Mouse (Mus musculus) liver, embryonic 12.5 days (tissue): ENCODE results near the gene C2cd6. TPM values are rescaled to one million over a fixed set of nuclear protein-coding genes. Genes with fewer than 3 reads are reported as not detected.

Experiments used
- ATAC-seq: fragments of 200-750 bp; cut with Nextera tagmentation; 2 replicates; pipeline ENCODE4 v1.8.0; 2017; ENCODE audit warnings: moderate number of reproducible peaks, mild to moderate bottlenecking, moderate library complexity
- H3K27ac ChIP-seq: fragments of 300-500 bp; sonication (generic); 2 replicates; pipeline ENCODE4 v1.5.1; 2016; ENCODE audit warnings: mild to moderate bottlenecking
- H3K27me3 ChIP-seq: fragments of 300-500 bp; sonication (generic); replicated peaks from 2 replicates; pipeline ENCODE4 v1.6.1; 2016; ENCODE audit warnings: mild to moderate bottlenecking, moderate library complexity
- H3K36me3 ChIP-seq: fragments of 300-500 bp; sonication (generic); 2 replicates; pipeline ENCODE4 v1.6.1; 2016; ENCODE audit warnings: mild to moderate bottlenecking, moderate library complexity
- H3K4me1 ChIP-seq: fragments of 300-500 bp; sonication (generic); 2 replicates; pipeline ENCODE4 v1.6.1; 2016
- H3K4me2 ChIP-seq: fragments of 300-500 bp; sonication (generic); 2 replicates; pipeline ENCODE4 v1.6.1; 2016; ENCODE audit warnings: mild to moderate bottlenecking, moderate library complexity
- H3K4me3 ChIP-seq: fragments of 300-500 bp; sonication (generic); 2 replicates; pipeline ENCODE4 v1.5.1; 2016; ENCODE audit warnings: mild to moderate bottlenecking, moderate library complexity
- H3K9ac ChIP-seq: fragments of 300-500 bp; sonication (generic); 2 replicates; pipeline ENCODE4 v1.6.1; 2016; ENCODE audit warnings: mild to moderate bottlenecking, moderate library complexity
- H3K9me3 ChIP-seq: fragments of 300-500 bp; sonication (generic); replicated peaks from 2 replicates; pipeline ENCODE4 v1.6.1; 2016; ENCODE audit warnings: mild to moderate bottlenecking, moderate library complexity
- WGBS: fragments of 180-500 bp; shearing (Covaris S2); methylation state at CpG from one replicate; pipeline ENCODE4 v1.1.7; 2016; ENCODE audit not compliant: insufficient replicate concordance; 5-methylcytosine and 5-hydroxymethylcytosine counted together
- polyA plus RNA-seq: library from polyadenylated mRNA; unstranded; fragments of >200 nt; fragmentation: Nextera tagmentation; extraction: Ambion mirVana; gene quantifications from 2 replicates; pipeline ENCODE4 v1.2.1, GENCODE M21; 2016

C2cd6 gene
- polyA plus RNA-seq, 1 experiment from 2014 or later, result not detected

DNA sequence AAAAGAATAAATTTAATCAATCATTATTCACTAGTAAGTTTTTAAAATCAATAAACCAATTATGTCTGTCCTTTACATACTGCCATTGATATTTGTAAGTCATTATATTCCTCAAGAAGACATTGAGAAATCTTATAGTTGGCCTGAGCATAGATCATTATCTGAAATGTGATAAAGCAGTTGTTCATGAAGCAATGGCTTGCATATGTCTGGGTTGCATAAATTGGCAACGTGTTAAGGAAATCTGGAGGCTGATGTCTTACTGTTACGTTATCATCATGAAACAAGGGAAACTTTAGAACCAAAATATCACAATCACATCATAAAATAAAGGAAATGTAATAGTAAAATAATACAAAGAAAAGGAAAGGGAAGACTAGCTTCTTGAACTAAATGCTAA is 43.4 kb downstream of the C2cd6 start:
- Histone ChIP-seq H3K4me1 (no peaks in the 10 kb centered on the region), H3K27ac (no peak overlapping the region), H3K27me3 (no peaks in the 10 kb centered on the region), H3K4me2 (no peak overlapping the region), H3K4me3 (no peak overlapping the region), H3K9me3 (no peaks in the 10 kb centered on the region), H3K36me3 (no peaks in the 10 kb centered on the region), H3K9ac (no peak overlapping the region)
- ATAC-seq, result no peak
- WGBS, result 57% methylated on average over 2 of the region's 2 CpGs

- Histone ChIP-seq H3K27ac (no peak overlapping the region), H3K9ac (no peak overlapping the region), H3K9me3 (no peaks in the 10 kb centered on the region), H3K4me3 (no peak overlapping the region), H3K4me1 (no peaks in the 10 kb centered on the region), H3K27me3 (no peaks in the 10 kb centered on the region), H3K36me3 (no peaks in the 10 kb centered on the region), H3K4me2 (no peak overlapping the region)
- no peak for ATAC-seq
- 63% methylated on average over 5 of the region's 5 CpGs for WGBS
Observed at GRCm38 (mm10) chr1:59037723-59038122, 57.0 kb downstream of the C2cd6 start.

DNA sequence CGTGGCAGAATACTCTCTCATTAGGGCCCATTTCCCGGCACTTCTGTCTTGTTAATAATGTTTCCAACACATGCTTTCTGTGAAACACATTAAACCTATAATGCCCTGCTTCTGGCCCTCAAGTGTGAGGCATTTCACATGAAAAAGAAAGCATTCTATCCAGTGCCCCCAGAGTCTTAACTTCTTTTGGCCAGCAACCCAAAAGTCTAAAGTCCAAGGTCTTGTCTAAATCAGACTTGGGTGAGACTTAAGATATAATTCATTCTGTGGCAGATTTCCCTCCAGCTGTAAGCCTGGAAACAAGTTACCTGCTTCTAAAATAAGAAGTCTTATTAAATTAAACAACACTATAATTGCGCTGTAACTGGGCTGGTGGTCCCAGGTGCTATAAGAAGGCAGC is 73.1 kb downstream of the C2cd6 start:
- Histone ChIP-seq H3K4me2 (no peak overlapping the region), H3K4me3 (no peak overlapping the region), H3K36me3 (no peaks in the 10 kb centered on the region), H3K4me1 (no peaks in the 10 kb centered on the region), H3K9me3 (no peaks in the 10 kb centered on the region), H3K9ac (no peak overlapping the region), H3K27me3 (no peaks in the 10 kb centered on the region), H3K27ac (no peak overlapping the region)
- WGBS, result 80% methylated on average over 3 of the region's 3 CpGs
- no peak for ATAC-seq

GRCm38 (mm10) chr1:59009250-59009649 is 85.5 kb downstream of the C2cd6 start:
- Histone ChIP-seq H3K9ac (no peak overlapping the region), H3K4me3 (no peak overlapping the region), H3K9me3 (no peaks in the 10 kb centered on the region), H3K36me3 (no peaks in the 10 kb centered on the region), H3K27me3 (no peaks in the 10 kb centered on the region), H3K4me1 (no peaks in the 10 kb centered on the region), H3K4me2 (no peak overlapping the region), H3K27ac (no peak overlapping the region)
- WGBS, result 31% methylated on average over 4 of the region's 4 CpGs
- ATAC-seq, result no peak

Other genes with a start within 250 kb of the C2cd6 start
- gene Trak2, start 121.5 kb downstream of the C2cd6 start, polyA plus RNA-seq, result 56.5 and 59.8 TPM in 2 replicates
- 37.5 and 38.4 TPM in 2 replicates for gene Stradb, start 121.4 kb downstream of the C2cd6 start, polyA plus RNA-seq
- 10.4 and 11.5 TPM in 2 replicates for gene Tmem237, start 25.5 kb upstream of the C2cd6 start, polyA plus RNA-seq
- 0.25 and 0.45 TPM in 2 replicates for gene Mpp4, start 68.5 kb upstream of the C2cd6 start, polyA plus RNA-seq
- gene Als2, start 142.3 kb upstream of the C2cd6 start, polyA plus RNA-seq, result 9.6 and 10.3 TPM in 2 replicates
- gene Cdk15, start 162.0 kb upstream of the C2cd6 start, polyA plus RNA-seq, result not detected in 2 replicates